Mouse (Mus musculus): ENCODE measurements at regions not wholly inside any gene's neighbourhood (a gene's known extent, or its start where the extent isn't known, plus 50 kb on each side); places are given as distances from the start of the nearest gene placed in this dataset.

DNA sequence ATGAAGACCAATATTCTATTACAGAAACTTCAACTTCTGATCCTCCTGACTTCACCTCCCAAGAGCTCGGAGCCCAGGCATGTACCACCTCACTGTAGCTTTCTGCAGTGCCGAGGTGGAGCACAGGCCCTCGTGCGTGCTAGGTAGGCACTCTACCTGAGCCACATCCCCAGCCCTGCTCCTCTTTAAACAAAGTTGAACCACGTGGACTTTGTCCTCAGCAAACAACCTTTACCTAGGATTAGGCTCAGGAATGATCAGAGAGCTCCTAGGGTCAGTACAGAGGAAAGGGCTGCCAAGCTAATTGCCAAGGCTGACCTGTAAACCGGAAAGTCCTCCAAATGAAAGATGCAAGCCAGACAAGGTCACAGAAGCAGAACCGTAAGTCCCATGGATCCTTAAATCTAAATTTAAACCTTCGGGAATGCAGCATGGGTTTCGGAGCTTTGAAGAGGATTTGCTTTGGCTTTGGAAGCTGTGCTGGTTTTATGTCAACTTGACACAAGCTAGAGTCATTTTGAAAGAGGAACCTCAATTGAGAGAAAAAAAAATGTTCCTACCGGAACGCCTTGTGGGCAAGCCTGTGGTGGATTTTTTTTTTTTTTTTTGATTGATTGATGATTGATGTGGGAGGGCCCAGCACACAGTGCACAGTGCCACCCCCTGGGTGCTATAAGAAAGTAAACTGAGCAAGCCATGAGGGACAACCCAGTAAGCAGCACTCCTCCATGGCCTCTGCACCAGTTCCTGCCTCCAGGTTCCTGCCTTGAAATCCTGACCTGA lies 69.5 kb upstream of the Rybp start:
- TF ChIP-seq CTCF (IDR thresholded peaks at IDR 0.05 in 2 of 3, conservative IDR thresholded peaks at IDR 0.05 in 1 of 3; ENCODE audit: control insufficient read depth in 1 of 3, insufficient read depth in 1 of 3, low read depth in 2 of 3, low read length in 3 of 3, poor library complexity in 1 of 3, severe bottlenecking in 1 of 3), result no peak
- TF ChIP-seq JUND (IDR thresholded peaks at IDR 0.05; ENCODE audit: low read depth, low read length), result no peak
- TF ChIP-seq ZKSCAN1 (IDR thresholded peaks at IDR 0.05; ENCODE audit: low read depth, low read length), result no peak
- TF ChIP-seq NRF1 (IDR thresholded peaks at IDR 0.05; ENCODE audit: insufficient read depth, low read depth, low read length, poor library complexity, severe bottlenecking), result no peak
- TF ChIP-seq POLR2A (IDR thresholded peaks at IDR 0.05; ENCODE audit: control insufficient read depth in 1 of 2, insufficient read depth in 1 of 2, low read depth in 1 of 2, low read length in 2 of 2, poor library complexity in 1 of 2), result no peak
- TF ChIP-seq EP300 (IDR thresholded peaks at IDR 0.05; ENCODE audit: low read depth in 1 of 2, low read length in 2 of 2), result no peak
- TF ChIP-seq GABPA (IDR thresholded peaks at IDR 0.05; ENCODE audit: low read depth, low read length), result no peak
- no peak for TF ChIP-seq MEF2A (IDR thresholded peaks at IDR 0.05; ENCODE audit: extremely low read depth, insufficient replicate concordance, low read depth, low read length, poor library complexity, severe bottlenecking)
- no peak for TF ChIP-seq BHLHE40 (IDR thresholded peaks at IDR 0.05; ENCODE audit: borderline replicate concordance, low read depth, low read length)

Measured in MEL (cell line).